Mouse (Mus musculus) retina, postnatal 1 day (tissue): ENCODE results near the gene Gm6793.
A peak's percentile ranks its signal among the peaks of the same experiment; 100 is the strongest.

ENCODE experiments used
- DNase-seq: peaks from one replicate; pipeline ENCODE4 v3.0.0-alpha.2; 2012

The Gm6793 gene

DNA sequence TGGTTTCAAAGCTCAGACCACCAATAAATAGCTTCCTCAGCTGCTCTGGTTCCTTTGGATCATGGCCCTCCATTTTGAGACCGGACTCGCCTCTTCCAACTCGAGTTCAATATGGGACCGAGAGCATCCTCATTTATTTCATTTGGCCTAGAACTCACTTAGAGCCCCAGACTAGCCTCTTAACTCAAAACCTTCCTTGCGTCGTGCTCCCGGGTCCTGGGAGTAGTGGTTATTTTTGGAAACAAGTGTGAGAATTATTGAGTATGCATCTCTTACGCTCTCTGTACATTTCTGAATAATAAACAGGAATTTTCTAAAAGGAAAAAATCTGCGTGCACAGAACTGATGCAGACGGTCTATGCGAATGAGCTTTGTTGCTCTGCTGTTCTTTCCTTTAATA is at the start of gene Gm6793:
Gene Gm6793 (minus strand): TSS at position 101 of the 400 bp plus-strand sequence.
- DNase-seq, result no peak

DNA sequence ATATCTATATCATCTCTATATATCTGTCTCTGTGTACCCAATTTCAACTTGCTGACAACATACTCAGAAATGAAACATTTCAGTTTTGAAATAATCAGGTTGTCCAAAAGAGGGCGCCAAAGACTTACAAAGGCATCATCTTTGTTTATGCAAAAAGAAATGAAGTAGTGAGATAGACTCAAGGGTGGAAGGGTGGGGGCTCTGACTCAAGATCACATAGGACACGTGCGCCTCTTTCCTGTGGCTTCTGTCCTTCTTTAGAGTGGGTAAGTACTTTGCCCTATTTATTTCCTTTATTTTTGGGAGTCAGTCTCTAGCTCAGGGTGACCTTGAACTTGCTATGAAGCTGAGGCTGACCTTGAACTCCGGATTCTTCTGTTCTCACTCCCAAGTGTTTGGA is 46.5 kb upstream of the Gm6793 start:
- peak; percentile 75 for DNase-seq

DNA sequence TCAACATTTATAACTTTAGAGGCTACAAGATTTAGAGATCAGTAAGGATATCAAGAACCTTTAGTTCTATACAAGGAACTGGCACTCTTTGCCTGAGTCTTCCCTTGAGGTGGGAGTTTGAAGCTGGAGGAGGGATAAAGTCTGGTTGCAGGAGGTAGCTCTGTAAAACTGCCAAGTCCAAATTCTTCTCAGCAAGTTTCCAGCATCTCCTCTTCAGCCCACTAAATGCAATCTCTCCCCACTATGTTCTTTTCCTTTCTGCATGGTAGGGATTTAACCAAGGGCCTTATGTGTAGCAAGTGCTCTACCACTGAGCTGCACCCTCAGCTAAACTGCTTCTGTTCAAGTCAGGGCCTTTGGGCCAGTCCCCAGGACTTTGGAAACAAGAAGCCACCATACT is 39.6 kb upstream of the Gm6793 start:
- no peak for DNase-seq

DNA sequence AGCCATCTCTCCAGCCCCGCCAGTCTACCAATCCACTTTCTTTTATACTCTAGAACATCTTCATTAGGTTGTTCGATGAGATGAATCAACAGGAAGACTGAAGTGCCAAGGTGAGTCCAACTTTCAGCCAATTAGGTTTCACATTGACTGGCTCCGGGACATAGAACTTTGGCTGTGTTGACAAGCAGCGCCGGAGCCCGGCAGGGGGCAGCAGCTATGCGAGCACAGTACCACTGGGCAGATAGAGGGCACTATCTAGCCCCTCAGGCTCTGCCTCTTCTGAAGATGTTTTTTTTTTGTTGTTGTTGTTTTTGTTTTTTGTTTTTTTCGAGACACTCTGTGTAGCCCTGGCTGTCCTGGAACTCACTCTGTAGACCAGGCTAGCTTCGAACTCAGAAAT is 36.7 kb upstream of the Gm6793 start:
- no peak for DNase-seq

DNA sequence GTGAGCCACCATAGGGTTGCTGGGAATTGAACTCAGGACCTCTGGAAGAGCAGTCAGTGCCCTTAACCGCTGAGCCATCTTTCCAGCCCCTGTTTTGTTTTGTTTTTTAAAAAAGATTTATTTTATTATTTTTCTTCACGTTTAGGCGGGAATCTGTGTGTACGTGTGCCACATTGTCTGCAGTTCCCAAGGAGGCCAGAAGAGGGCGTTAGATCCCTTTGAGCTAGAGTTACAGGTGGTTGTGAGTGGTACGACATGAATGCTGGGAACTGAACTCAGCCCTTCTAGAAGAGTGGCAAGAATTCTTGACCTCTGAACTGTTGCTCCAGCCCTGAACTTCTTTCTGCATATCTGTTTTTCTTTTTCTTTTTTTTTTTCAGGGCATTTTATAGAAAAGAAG is 35.1 kb upstream of the Gm6793 start:
- no peak for DNase-seq

DNA sequence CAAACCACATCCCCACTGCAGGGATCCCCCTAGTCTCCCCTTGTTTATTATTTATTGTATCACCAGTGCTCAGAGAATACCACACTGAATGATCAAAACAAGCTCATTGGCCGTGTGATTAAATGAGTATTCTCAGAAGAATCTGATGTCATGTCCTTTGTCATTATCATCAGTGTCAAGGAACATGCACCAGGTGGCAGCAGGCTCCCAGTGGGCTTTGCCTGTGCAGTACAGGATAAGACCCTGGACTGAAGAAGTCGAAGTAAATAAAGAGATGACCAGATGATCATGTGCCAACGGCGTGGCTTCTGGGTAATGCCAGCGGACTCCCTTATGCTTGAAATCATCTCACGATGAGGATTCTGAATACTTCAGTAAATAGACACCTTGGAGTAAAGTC is 33.5 kb upstream of the Gm6793 start:
- peak; percentile 29 for DNase-seq

DNA sequence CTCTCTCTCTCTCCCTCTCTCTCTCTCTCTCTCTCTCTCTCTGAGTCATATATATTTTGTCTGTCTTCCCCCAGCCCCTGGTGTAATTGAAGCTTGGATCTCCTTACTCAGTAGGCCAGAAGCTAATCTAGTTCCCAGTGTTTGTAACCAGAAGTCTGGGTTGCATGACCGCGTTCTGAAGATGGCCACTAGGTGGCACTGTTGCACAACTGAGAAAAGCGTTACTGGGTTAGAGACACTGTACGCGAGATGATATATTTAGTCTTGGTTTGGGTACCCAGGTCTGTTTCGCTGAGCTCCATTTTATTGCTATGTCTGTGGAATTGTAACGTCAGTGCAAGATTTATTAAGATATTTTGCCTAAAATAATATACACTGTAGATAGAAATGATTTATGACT is 31.1 kb upstream of the Gm6793 start:
- peak; percentile 91 for DNase-seq

DNA sequence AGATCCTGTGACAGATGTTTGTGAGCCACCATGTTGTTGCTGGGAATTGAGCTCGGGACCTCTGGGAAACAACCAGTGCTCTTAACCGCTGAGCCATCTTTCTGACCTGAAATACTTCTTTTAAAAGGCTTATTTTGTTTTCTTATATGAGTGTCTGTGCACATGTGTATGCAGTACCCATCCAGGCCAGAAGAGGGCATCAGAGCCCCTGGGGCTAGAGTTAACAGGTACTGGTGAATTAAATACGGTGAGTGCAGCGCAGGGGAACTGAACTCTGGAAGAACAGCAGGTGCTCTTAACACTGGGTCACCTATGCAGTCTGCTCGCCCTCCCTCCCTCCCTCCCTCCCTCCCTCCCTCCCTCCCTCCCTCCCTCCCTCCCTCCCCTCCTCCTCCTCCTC is 30.3 kb upstream of the Gm6793 start:
- no peak for DNase-seq

DNA sequence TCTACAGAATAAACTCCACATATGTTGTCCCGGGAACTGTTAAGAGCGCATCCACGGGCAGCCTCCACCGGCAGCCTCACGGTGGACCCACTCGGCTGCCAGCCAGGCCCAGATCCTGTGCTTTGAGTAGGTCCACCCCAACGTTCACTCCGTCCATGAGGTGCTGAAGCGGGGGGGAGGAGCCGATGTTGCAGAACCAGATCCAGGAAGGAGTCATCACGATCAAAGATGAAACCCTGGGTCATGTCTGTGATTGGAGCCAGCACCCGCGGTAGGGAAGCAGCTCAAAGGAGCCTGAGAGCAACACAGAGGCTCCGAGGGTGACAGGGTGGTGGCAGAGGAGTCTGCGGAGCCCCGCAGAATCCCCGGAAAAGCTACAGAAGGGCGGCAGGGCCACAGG is 22.7 kb upstream of the Gm6793 start:
- no peak for DNase-seq

DNA sequence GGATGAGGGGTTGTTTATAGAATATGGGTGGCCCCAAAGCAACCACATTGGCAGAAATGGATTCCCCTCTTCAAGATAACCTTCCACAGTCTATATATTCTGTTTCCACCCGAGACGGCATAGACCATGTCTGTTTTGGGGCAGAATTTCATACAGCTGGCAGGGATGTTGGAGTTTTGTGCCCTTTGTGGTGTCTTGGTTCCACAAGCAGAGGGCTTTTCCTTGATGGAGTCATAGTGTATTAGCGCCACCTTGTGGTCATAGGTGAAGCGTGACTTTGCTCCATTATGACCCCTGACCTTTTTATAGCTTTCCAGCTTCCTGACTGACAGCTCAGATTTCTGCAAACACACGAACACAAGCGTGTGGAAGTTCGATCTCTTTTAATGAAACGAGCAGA is 19.8 kb upstream of the Gm6793 start:
- peak; percentile 83 for DNase-seq

DNA sequence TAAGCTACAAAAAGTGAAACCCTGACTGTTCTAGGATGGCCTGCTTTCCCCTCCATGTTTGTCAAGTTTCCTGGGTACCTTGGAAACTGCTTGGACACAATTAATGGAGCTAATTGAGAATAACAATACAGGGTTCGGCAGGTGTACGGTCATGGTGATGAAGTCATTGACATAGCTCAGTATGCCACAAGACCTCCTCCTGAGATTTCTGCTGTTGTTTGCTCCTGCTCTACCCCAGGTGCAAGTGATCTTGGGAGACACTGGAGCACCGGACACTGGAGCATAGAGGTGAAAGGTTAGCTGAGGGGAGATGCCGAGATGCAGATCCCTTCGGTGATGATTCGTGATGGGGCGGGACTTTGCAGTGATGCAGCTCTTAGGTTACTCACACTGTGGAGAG is 18.2 kb upstream of the Gm6793 start:
- no peak for DNase-seq

DNA sequence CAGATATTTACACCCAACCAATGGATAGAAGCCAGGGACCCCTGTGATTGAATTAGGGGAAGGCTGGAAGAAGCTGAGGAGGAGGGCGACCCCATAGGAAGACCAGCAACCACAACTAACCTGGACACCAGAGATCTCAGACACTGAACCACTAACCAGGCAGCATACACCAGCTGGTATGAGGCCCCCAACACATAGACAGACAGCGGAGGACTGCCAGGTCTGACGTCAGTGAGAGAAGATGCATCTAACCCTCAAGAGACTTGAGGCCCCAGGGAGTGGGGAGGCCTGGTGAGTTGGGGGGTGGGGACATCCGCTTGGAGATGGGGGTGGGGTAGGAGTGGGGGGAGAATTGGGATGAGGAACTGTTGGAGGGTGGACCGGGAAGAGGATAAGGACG is 15.8 kb upstream of the Gm6793 start:
- DNase-seq, result no peak

DNA sequence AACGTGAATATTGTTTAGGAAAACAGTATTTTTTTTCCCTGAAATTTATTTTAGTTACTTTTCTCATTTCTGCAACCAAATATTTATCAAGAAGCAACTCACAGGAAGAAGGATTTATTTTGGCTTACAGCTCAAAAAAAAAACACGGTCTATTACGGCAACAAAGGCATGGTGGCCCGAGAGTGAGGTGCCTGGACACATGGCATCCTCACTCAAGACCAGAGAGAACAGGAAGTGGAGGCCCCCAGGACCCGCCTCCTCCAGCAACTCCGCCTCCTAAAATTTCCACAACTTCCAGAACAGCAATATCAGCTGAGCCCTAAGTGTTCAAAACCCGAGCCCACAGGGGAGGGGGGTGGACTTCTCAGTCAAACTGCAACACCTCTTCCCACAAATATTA is 14.6 kb upstream of the Gm6793 start:
- DNase-seq, result no peak

DNA sequence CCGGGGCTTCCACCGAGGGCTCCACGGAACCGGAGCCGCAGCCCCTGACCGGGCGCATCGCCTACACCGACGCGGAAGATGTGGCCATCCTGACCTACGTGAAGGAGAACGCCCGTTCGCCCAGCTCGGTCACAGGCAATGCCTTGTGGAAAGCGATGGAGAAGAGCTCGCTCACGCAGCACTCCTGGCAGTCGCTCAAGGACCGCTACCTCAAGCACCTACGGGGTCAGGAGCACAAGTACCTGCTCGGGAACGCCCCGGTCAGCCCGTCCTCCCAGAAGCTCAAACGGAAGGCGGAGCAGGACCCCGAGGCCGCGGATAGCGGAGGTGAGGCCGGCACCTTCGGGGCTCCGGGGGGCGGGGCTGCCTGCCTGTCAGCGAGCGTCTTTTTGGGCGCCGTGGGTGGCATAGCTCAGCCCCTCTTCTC is 3.0 kb downstream of the Gm6793 start:
- DNase-seq, result peak; percentile 47

DNA sequence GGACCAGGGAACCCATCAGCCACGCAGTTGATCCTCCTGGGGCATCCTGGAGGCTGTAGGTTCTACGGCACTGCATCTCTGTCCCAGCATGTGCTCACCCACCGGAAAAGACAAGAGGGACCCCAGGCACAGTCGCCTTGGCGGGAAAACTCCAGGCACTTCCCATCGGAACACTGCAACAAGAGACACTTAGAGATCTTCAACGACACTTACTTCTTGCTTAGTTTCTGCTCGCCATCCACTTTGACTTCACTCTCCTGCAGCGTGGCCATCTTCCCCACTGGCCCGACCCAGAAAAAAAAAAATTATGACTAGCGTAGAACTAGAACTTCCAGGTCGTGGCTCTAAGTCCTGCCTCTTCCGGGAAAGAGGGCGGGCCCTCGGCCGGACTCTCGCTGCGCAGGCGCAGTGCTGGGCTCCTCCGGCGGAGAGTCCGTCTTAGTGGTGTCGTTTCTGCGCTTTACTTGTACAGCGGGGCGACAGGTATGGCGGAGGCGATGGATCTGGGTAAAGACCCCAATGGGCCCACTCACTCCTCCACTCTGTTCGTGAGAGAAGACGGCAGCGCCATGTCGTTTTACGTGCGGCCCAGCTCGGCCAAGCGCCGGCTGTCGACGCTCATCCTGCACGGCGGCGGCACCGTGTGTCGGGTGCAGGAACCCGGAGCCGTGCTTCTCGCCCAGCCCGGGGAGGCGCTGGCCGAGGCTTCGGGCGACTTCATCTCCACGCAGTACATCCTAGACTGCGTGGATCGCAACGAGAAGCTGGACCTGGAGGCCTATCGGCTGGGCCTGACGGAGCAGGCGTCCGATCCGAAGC is 3.6 kb downstream of the Gm6793 start, which contains the start of the genes Kars and Terf2ip:
Gene Kars (minus strand): TSS at position 327 of the 819 bp plus-strand sequence.
Gene Terf2ip (plus strand): TSS at position 402 of the 819 bp plus-strand sequence.
- DNase-seq, result peak; percentile 96

DNA sequence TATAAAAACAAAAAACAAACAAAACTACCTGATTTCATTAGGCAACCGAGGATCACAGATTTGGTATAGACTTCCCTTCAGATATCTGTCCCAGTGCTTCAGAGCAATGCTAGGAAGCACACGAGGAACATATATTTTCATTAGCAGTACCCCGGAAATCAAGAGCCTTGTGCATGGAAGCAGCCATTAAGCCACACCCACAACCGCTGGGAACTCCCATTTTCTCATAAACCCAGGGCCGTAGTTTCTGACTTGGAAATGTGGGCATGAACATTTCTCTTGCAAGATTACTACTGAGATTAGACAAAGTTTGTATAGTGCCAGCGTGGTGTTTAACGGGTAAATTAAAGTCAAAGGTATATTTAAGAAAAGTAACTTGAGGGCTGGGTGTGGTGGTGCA is 5.3 kb downstream of the Gm6793 start:
- DNase-seq, result no peak

DNA sequence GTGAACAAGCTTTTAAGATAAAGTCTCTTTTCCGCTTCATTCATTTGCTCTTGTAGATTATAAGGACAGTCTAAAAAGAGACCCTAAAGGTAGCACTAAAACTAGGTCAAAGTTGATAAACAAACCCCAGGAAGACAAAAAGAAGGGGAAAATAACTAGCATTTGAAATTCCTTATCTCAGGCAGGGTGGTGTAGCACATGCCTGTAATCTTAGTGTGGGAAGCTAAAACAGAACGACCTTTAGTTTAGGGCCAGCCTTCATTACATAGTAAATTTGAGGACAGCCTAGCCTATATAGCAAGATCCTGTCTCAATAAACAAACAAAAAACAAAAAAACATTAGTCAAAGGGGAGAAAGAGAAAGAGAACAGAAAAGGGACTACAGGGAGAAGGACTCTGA is 7.2 kb downstream of the Gm6793 start:
- DNase-seq, result no peak

DNA sequence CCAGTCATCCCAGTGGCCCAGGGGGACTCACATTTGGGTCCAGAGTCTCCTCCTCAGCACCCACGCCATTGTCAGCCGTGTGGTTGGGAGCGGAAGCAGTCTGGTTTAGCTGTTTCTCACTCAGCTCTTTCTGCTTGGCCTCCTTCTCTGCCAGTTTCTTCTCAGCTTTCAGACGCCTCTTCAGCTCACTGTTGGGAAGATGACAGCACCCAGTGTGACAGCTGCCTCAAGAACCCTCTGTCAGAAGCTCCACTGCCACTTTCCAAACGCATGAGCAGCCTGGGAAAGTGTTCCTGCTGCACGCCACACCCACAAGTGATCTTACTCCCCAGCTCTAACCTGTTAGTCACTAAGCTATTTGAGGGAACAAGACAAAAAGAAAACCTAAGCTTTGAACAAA is 9.2 kb downstream of the Gm6793 start:
- no peak for DNase-seq

DNA sequence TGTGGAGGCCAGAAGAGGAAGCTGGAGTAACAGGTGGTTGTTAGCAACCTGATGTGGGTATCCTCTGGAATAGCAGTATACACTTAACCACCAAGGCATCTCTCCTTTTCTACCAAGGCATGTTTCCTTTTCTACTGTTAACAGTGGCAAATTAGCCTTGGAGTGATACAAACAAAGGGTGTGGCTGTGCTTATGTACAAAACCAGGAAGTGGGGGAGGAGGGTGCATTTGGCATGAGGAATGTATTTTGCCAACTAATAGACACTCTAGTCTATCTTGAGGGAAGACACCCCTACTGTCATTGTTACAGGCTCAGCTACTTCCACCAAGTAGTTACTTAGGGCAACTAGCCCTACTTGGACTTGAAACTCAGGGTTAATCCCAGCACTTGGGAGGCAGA is 10.1 kb downstream of the Gm6793 start:
- DNase-seq, result no peak

DNA sequence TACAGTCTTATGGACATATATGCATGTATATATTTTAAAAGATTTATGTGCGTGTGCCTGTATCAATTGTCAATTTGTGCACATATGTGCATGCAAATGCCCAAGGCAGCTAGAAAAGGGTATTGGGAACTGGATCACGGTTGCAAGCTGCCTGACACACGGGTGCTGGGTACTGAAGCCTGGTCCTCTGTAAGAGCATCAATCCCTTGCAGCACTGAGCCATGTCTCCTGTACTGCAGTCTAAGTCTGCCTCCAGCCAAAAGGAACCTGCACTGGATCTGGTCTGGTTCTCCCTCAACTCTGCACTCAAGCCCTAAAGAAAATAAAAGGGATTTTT is 22.2 kb downstream of the Gm6793 start:
- no peak for DNase-seq

DNA sequence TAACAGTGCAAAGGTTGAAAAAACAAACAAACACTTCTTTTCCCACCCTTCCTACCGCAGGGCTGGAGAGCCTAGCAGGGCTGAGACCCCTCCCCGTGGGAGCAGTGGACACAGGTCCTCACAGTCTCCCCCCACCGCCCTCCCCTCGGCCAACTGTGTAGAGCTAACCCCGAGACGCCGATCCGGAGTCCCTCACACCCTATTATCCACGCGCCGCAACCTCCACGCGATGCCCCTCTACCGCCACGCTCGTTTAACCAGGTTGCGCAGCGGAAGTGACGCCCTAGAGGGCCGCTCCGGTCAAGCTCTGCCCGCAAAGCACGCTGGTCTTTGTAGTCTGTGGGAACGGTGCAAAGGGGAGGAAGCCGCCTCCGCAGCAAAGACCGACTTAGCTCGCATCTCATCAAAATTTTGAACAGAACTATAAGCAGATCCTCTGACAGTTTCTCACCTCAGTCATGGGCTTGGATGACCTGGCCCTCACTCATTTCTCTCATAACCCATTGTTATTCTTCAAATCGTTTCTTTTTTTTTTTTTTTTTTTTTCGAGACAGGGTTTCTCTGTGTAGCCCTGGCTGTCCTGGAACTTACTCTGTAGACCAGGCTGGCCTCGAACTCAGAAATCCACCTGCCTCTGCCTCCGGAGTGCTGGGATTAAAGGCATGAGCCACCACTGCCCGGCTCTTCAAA is 22.7 kb downstream of the Gm6793 start, which contains the start of gene Adat1:
Gene Adat1 (minus strand): TSS at position 290 of the 690 bp plus-strand sequence.
- peak; percentile 95 for DNase-seq

DNA sequence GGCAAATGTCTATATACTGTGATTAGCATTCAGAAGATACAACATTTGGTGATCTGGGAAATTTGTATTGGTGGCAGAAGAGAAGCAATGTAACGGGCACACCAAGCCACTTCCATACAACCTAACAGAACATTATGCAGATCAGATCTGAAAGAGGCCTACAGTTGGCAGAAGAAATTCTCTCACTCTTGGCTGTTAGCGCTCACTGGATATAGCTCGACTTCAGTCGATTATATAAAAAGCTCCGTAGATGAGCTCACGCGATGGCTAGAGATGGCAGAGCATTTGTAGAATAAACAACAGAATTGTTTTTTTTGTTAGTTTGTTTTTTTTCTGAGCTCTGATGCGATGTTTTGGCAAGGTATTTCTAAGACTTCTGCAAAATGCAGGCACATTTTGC is 23.6 kb downstream of the Gm6793 start:
- no peak for DNase-seq

DNA sequence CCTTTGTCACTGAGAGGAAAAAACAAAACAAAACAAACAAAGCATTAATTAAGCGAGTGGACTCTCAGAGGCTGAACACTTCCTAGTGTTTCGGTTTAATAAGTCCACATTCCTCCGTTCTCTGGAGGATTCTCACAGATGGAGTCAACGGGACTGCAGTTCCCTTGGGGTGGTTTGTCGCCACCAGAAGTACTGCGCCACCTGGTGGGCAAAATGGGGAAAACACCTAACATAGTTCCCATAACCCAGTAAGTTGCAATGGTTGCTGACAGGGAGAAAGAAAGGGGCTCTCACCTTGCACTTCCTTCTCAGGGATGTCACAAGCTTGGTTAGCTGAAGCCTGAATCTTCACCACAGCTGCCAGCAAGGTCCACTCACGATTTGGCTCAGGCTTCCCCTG is 24.9 kb downstream of the Gm6793 start:
- DNase-seq, result peak; percentile 88

DNA sequence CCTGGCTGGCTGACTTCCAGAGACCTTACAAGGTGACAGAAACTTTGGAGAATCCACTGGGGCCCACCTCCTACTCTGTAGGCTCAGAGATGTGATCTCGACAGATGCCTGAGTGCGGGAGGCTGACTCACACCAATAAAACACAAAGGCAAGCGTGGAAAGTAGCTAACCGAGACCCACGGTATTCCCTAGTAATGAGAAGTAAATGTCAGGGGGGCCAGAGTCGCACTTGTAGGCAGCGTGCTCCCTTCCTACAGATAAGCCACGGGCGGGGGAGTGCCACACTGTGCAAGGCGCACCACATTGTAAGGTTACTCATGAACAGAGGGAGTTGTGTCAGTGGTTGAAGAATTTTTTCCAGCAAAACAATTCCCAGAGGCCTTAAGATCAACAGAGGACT is 30.3 kb downstream of the Gm6793 start:
- no peak for DNase-seq
